Mouse (Mus musculus): ENCODE measurements around the gene Kpna6. TPM values are rescaled to one million over a fixed set of nuclear protein-coding genes. Genes with fewer than 3 reads are reported as not detected.

The Kpna6 gene
- polyA plus RNA-seq, 1 experiment from 2014 or later = 15.3 TPM

- Histone ChIP-seq H3K4me3 (peak overlapping the region; percentile 61), H3K4me1 (peaks cover 51% of the 10 kb centered on the region), H3K9me3 (no peaks in the 10 kb centered on the region), H3K9ac (peak overlapping the region; percentile 58), H3K27ac (peak overlapping the region; percentile 89), H3K4me2 (peak overlapping the region; percentile 79), H3K27me3 (no peaks in the 10 kb centered on the region), H3K36me3 (peaks cover 24% of the 10 kb centered on the region)
- WGBS = 23% methylated on average over 8 of the region's 8 CpGs
- no peak for ATAC-seq (ENCODE audit: insufficient number of reproducible peaks, low FRiP score, low TSS enrichment, low read depth)
Measured at GRCm38 (mm10) chr4:129622803-129623535, 49.6 kb downstream of the Kpna6 start.

GRCm38 (mm10) chr4:129622120-129622802, 50.3 kb downstream of the Kpna6 start:
- H3K36me3 ChIP-seq = peaks cover 19% of the 10 kb centered on the region
- 73% methylated on average over 11 of the region's 11 CpGs for WGBS
- no peaks in the 10 kb centered on the region for H3K27me3 ChIP-seq
- H3K4me2 ChIP-seq = peak overlapping the region; percentile 79; the same call in 1 of the 2 replicates
- no peak overlapping the region for H3K4me3 ChIP-seq
- H3K9me3 ChIP-seq = no peaks in the 10 kb centered on the region
- no peak for ATAC-seq (ENCODE audit: insufficient number of reproducible peaks, low FRiP score, low TSS enrichment, low read depth)
- peaks cover 54% of the 10 kb centered on the region for H3K4me1 ChIP-seq
- H3K9ac ChIP-seq = peak overlapping the region; percentile 58; the same call in 1 of the 2 replicates
- peak overlapping the region; percentile 43; the same call in 1 of the 2 replicates for H3K27ac ChIP-seq

DNA sequence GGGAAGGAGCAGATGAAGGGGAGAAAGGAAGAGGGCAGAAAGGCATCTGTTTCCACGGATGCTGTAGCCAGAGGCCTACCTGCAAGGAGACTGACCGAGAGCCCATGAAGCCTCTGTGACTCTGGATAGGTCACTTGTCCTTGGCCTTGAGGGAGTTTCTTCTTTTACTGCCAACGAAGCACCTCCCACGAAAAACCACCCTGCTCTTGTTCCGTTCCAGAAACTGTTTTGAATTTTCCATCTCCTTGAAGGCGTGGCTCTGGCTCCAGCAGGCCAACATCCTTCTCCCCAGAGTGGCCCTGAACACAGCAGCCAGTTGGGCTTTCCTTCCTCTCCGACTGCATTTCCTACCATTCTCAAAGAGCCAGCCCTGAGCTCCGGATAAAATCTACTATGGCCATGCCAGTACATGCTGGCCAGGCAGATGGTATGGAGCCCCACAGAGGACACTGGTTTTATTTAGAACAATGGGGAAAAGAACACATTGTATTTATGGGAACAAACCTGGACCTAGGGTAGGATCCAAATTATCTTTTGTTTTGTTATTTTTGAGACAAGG, 51.2 kb downstream of the Kpna6 start:
- Histone ChIP-seq H3K27me3 (no peaks in the 10 kb centered on the region), H3K4me3 (no peak overlapping the region), H3K36me3 (peaks cover 19% of the 10 kb centered on the region), H3K4me2 (no peak overlapping the region), H3K9me3 (no peaks in the 10 kb centered on the region), H3K4me1 (peaks cover 54% of the 10 kb centered on the region), H3K9ac (no peak overlapping the region), H3K27ac (peak overlapping the region; percentile 43)
- ATAC-seq (ENCODE audit: insufficient number of reproducible peaks, low FRiP score, low TSS enrichment, low read depth) = no peak
- WGBS = 74% methylated on average over 8 of the region's 8 CpGs

GRCm38 (mm10) chr4:129620419-129621282, 51.9 kb downstream of the Kpna6 start:
- ATAC-seq (ENCODE audit: insufficient number of reproducible peaks, low FRiP score, low TSS enrichment, low read depth) = no peak
- Histone ChIP-seq H3K4me1 (peaks cover 53% of the 10 kb centered on the region), H3K9me3 (no peaks in the 10 kb centered on the region), H3K27me3 (no peaks in the 10 kb centered on the region), H3K27ac (peak overlapping the region; percentile 43), H3K36me3 (peaks cover 19% of the 10 kb centered on the region), H3K4me2 (no peak overlapping the region), H3K9ac (no peak overlapping the region), H3K4me3 (no peak overlapping the region)
- WGBS = 82% methylated on average over 11 of the region's 11 CpGs

- Histone ChIP-seq H3K36me3 (peaks cover 20% of the 10 kb centered on the region), H3K4me3 (peak within 1 kb of the TSS; percentile 67), H3K27ac (peak within 1 kb of the TSS; percentile 93), H3K4me2 (peak within 1 kb of the TSS; percentile 73), H3K4me1 (peaks cover 37% of the 10 kb centered on the region), H3K9ac (peak within 1 kb of the TSS; percentile 71), H3K9me3 (no peaks in the 10 kb centered on the region), H3K27me3 (no peaks in the 10 kb centered on the region)
- 4% methylated on average over 44 of the region's 44 CpGs for WGBS
- peak; percentile 88 for ATAC-seq (ENCODE audit: insufficient number of reproducible peaks, low FRiP score, low TSS enrichment, low read depth)
Measured at GRCm38 (mm10) chr4:129618786-129619691, 53.5 kb downstream of the Kpna6 start, which contains the start of gene Iqcc. Gene Iqcc (minus strand): TSS chr4:129619099.

GRCm38 (mm10) chr4:129618031-129618430, 54.5 kb downstream of the Kpna6 start:
- WGBS = 94% methylated on average over 5 of the region's 5 CpGs

GRCm38 (mm10) chr4:129617121-129617641, 55.4 kb downstream of the Kpna6 start:
- Histone ChIP-seq H3K27ac (no peak overlapping the region), H3K4me1 (peaks cover 26% of the 10 kb centered on the region), H3K27me3 (no peaks in the 10 kb centered on the region), H3K36me3 (peaks cover 20% of the 10 kb centered on the region), H3K4me2 (no peak overlapping the region), H3K9me3 (no peaks in the 10 kb centered on the region), H3K4me3 (no peak overlapping the region), H3K9ac (no peak overlapping the region)
- WGBS = 92% methylated on average over 7 of the region's 7 CpGs
- ATAC-seq (ENCODE audit: insufficient number of reproducible peaks, low FRiP score, low TSS enrichment, low read depth) = no peak

More at GRCm38 (mm10) chr4:129618031-129618430, 54.5 kb downstream of the Kpna6 start:
- ATAC-seq (ENCODE audit: insufficient number of reproducible peaks, low FRiP score, low TSS enrichment, low read depth) = no peak
- Histone ChIP-seq H3K4me2 (peak overlapping the region; percentile 73), H3K27ac (no peak overlapping the region; the same call in 1 of the 2 replicates), H3K9ac (0 out of 2 replicates have a peak overlapping the region, but pooled peaks have one; percentile 71), H3K4me1 (peaks cover 34% of the 10 kb centered on the region), H3K4me3 (peak overlapping the region; percentile 67), H3K9me3 (no peaks in the 10 kb centered on the region), H3K36me3 (peaks cover 20% of the 10 kb centered on the region), H3K27me3 (no peaks in the 10 kb centered on the region)

DNA sequence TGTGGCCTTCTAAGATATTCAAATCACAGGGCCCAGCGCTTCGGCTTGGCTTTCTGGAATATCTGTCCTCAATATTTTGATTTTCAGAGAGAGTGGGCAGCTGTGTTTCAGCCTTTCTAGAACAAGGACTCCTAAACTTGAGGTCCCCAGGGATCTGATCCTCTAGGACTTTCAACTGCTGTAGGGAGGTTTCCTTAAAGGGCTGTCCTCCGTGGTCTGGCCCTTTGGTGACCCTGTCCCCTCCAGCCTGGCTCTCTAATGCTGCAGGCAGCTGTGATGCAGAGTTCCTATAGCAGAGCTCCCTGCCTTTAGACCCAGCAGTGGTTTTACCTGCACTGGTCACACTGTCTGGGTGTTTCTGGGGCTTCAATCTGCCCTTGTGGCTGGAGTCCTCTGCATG, 55.9 kb downstream of the Kpna6 start:
- Histone ChIP-seq H3K9me3 (no peaks in the 10 kb centered on the region), H3K9ac (no peak overlapping the region), H3K27me3 (no peaks in the 10 kb centered on the region), H3K36me3 (peaks cover 20% of the 10 kb centered on the region), H3K4me3 (no peak overlapping the region), H3K4me2 (no peak overlapping the region), H3K4me1 (peaks cover 20% of the 10 kb centered on the region), H3K27ac (no peak overlapping the region)
- no peak for ATAC-seq (ENCODE audit: insufficient number of reproducible peaks, low FRiP score, low TSS enrichment, low read depth)
- WGBS = 88% methylated on average over 3 of the region's 3 CpGs

DNA sequence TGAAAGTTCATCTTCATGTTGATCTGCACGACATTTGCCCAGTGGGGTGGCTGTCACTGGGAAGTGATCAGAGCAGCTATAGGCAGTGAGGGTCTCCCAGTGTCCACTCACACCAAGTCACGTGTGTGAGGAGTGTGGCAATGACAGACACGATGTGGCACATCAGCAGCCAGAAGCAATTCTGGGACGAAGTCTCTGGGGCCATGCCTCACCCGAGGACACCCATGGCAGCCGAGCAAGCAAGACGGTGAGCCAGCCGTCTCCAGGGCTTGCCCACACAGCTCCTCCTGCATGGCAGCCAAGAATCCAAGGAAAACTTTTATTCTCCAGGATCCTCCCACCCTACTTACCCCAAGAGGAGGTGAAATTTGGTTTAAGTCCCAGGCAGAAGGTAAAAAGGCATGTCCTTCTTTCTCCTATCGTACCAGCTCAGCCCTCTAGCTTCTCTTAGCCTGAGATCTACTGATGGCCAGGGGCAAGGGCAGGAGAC, 56.7 kb downstream of the Kpna6 start:
- 89% methylated on average over 9 of the region's 9 CpGs for WGBS
- ATAC-seq (ENCODE audit: insufficient number of reproducible peaks, low FRiP score, low TSS enrichment, low read depth) = no peak
- H3K27me3 ChIP-seq = no peaks in the 10 kb centered on the region
- H3K36me3 ChIP-seq = peaks cover 18% of the 10 kb centered on the region
- H3K9ac ChIP-seq = no peak overlapping the region
- no peak overlapping the region for H3K27ac ChIP-seq
- no peak overlapping the region for H3K4me2 ChIP-seq
- no peaks in the 10 kb centered on the region for H3K9me3 ChIP-seq
- H3K4me1 ChIP-seq = peaks cover 13% of the 10 kb centered on the region
- no peak overlapping the region for H3K4me3 ChIP-seq

GRCm38 (mm10) chr4:129614093-129614492, 58.5 kb downstream of the Kpna6 start, which contains the start of gene Dcdc2b:
Gene Dcdc2b (minus strand): TSS chr4:129614257.
- WGBS = 80% methylated on average over 6 of the region's 6 CpGs
- no peak within 1 kb of the TSS for H3K9ac ChIP-seq
- no peaks in the 10 kb centered on the region for H3K9me3 ChIP-seq
- no peaks in the 10 kb centered on the region for H3K27me3 ChIP-seq
- no peak for ATAC-seq (ENCODE audit: insufficient number of reproducible peaks, low FRiP score, low TSS enrichment, low read depth)
- H3K4me3 ChIP-seq = no peak within 1 kb of the TSS
- H3K4me1 ChIP-seq = peaks cover 11% of the 10 kb centered on the region
- H3K27ac ChIP-seq = no peak within 1 kb of the TSS
- no peak within 1 kb of the TSS for H3K4me2 ChIP-seq
- H3K36me3 ChIP-seq = peaks cover 26% of the 10 kb centered on the region

Measured in limb, embryonic 15.5 days (tissue).